Mouse (Mus musculus) midbrain, embryonic 10.5 days (tissue): ENCODE measurements around the gene Morn4. TPM values are rescaled to one million over a fixed set of nuclear protein-coding genes. Genes with fewer than 3 reads are reported as not detected.

Experiments
- DNase-seq: peaks from one replicate; pipeline ENCODE4 v3.0.0-alpha.2; 2017; ENCODE audit warnings: low spot score
- H3K27ac ChIP-seq: fragments of 300-500 bp; sonication (generic); replicated peaks from 2 replicates; pipeline ENCODE4 v1.5.1; 2016; ENCODE audit warnings: mild to moderate bottlenecking
- H3K27me3 ChIP-seq: fragments of 300-500 bp; sonication (generic); 2 replicates; pipeline ENCODE4 v1.6.1; 2016; ENCODE audit warnings: low read depth, mild to moderate bottlenecking; ENCODE audit not compliant: poor library complexity, severe bottlenecking
- H3K36me3 ChIP-seq: fragments of 300-500 bp; sonication (generic); 2 replicates; pipeline ENCODE4 v1.6.1; 2016; ENCODE audit warnings: mild to moderate bottlenecking, moderate library complexity
- H3K4me1 ChIP-seq: fragments of 300-500 bp; sonication (generic); 2 replicates; pipeline ENCODE4 v1.6.1; 2016
- H3K4me3 ChIP-seq: fragments of 300-500 bp; sonication (generic); 2 replicates; pipeline ENCODE4 v1.5.1; 2016; ENCODE audit warnings: mild to moderate bottlenecking, moderate library complexity
- H3K9me3 ChIP-seq: fragments of 300-500 bp; sonication (generic); replicated peaks from 2 replicates; pipeline ENCODE4 v1.6.1; 2016; ENCODE audit warnings: mild to moderate bottlenecking
- WGBS: fragments of 180-500 bp; shearing (Covaris S2); methylation state at CpG from one replicate; pipeline ENCODE4 v1.1.7; 2016; 5-methylcytosine and 5-hydroxymethylcytosine counted together
- polyA plus RNA-seq: library from polyadenylated mRNA; unstranded; fragments of >200 nt; fragmentation: Nextera tagmentation; extraction: Ambion mirVana; gene quantifications from 2 replicates; pipeline ENCODE4 v1.2.1, GENCODE M21; 2016

Gene Morn4
- polyA plus RNA-seq, 1 experiment from 2014 or later = 51.9 TPM

DNA sequence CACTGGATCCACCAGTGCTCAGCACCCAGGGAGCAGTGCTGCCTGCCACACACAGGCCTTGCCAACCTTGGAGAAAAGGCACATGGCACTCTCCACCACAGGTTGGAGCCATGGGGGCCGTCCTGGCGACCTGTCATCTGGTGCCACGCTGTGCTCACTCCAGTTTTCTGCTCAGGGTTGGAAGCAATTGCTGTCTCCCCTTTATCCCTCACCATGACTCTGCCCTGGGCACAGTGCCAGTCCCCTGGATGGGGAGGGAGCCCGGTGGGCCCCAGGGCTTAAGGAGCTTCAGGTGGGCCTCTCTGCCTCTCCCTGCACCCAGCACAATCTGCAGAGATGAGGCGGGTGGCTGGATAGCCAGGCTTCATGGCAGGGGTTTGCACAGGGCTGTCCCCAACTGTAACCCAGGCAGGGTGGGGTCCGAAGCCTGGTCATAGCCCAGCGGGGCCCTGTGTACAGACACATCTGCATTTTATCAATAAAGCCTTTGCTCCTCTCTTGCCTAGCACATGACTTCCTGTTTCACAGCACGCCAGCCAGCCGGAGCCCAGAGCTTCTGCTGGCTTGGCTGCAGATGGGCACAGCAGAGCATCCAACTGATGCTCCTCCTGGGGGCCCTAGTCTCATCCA lies 51.9 kb downstream of the Morn4 start:
- no peak for DNase-seq
- no peaks in the 10 kb centered on the region for H3K9me3 ChIP-seq
- H3K36me3 ChIP-seq = peaks cover 5% of the 10 kb centered on the region; the same call in 1 of the 2 replicates
- no peaks in the 10 kb centered on the region for H3K27me3 ChIP-seq
- peak overlapping the region; percentile 4; the same call in 1 of the 2 replicates for H3K4me3 ChIP-seq
- 79% methylated on average over 9 of the region's 9 CpGs for WGBS
- peaks cover 18% of the 10 kb centered on the region for H3K4me1 ChIP-seq
- peak overlapping the region; percentile 46; the same call in 1 of the 2 replicates for H3K27ac ChIP-seq

DNA sequence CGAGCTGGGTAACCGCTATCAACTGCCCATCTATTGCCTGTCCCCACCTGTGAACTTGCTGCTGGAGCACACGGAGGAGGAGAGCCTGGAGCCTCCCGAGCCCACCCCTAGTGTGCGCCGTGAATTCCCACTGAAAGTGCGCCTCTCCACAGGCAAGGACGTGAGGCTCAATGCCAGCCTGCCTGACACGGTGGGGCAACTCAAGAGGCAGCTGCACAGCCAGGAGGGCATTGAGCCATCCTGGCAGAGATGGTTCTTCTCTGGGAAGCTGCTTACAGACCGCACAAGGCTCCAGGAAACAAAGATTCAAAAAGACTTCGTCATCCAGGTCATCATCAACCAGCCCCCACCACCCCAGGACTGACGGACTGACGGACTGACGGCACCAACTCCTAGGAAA lies 52.5 kb downstream of the Morn4 start:
- no peaks in the 10 kb centered on the region for H3K27me3 ChIP-seq
- H3K9me3 ChIP-seq = no peaks in the 10 kb centered on the region
- peaks cover 18% of the 10 kb centered on the region for H3K4me1 ChIP-seq
- H3K27ac ChIP-seq = no peak overlapping the region
- H3K36me3 ChIP-seq = peaks cover 5% of the 10 kb centered on the region; the same call in 1 of the 2 replicates
- no peak for DNase-seq
- H3K4me3 ChIP-seq = no peak overlapping the region
- 84% methylated on average over 14 of the region's 14 CpGs for WGBS

DNA sequence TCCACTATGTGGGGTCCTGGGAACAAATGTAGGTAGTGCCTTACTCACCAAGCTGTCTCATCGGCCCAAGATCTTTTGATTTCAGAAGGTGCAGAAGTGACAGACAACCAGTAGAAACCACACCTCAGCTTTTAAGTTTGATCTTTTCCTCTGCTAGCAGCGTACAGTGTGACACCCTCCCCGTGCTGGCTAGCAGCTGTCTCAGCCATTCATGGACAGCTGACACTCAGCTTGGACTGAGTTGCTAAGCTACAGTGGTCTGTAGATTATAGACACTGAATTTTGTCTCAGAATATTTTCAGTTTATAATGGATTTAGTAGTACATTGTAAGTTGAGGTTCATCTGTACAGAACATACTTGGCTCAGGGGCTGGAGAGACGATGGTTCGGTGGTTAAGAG lies 55.0 kb downstream of the Morn4 start:
- peaks cover 5% of the 10 kb centered on the region; the same call in 1 of the 2 replicates for H3K36me3 ChIP-seq
- no peak for DNase-seq
- H3K4me3 ChIP-seq = no peak overlapping the region
- H3K27me3 ChIP-seq = no peaks in the 10 kb centered on the region
- 86% methylated on average over 5 of the region's 5 CpGs for WGBS
- no peak overlapping the region for H3K27ac ChIP-seq
- peaks cover 18% of the 10 kb centered on the region for H3K4me1 ChIP-seq
- no peaks in the 10 kb centered on the region for H3K9me3 ChIP-seq

DNA sequence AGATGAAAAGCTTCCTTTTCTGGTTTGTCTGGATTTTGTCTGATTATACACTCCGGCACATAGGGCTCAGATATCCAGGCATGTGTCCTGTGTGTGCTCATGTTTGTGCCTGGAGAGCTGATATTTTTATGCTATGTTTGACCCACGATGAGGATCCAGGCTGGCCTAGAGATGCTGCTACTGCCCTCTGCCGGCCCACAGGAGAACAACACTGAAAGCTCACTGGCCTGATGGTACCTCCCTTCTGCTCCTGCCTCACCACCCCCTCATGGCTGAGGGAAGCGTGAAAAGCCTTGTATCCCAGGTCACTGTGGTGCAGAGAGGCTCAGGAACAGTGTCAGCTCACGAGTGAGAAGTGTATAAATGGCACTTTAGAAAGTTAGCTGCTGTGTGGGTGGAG lies 60.0 kb downstream of the Morn4 start:
- H3K27ac ChIP-seq = no peak overlapping the region
- peak; percentile 76 for DNase-seq
- 12% methylated on average over 5 of the region's 5 CpGs for WGBS
- H3K4me1 ChIP-seq = peaks cover 16% of the 10 kb centered on the region
- H3K4me3 ChIP-seq = no peak overlapping the region
- H3K36me3 ChIP-seq = no peaks in the 10 kb centered on the region
- no peaks in the 10 kb centered on the region for H3K27me3 ChIP-seq
- H3K9me3 ChIP-seq = no peaks in the 10 kb centered on the region

Other genes starting within 250 kb of the Morn4 start
- 5.4 and 6.5 TPM in 2 replicates for gene Frat2, start 238.2 kb downstream of the Morn4 start, polyA plus RNA-seq
- gene Rrp12, start 190.2 kb downstream of the Morn4 start, polyA plus RNA-seq = 34.0 and 35.4 TPM in 2 replicates
- gene Pgam1, start 174.4 kb downstream of the Morn4 start, polyA plus RNA-seq = 924 and 1,153 TPM in 2 replicates
- 82.1 and 96.4 TPM in 2 replicates for gene Exosc1, start 152.9 kb downstream of the Morn4 start, polyA plus RNA-seq
- 88.4 and 91.6 TPM in 2 replicates for gene Zdhhc16, start 152.9 kb downstream of the Morn4 start, polyA plus RNA-seq
- 34.8 and 39.4 TPM in 2 replicates for gene Mms19, start 105.2 kb downstream of the Morn4 start, polyA plus RNA-seq
- gene Ubtd1, start 104.6 kb downstream of the Morn4 start, polyA plus RNA-seq = 9.5 and 10.2 TPM in 2 replicates
- gene Ankrd2, start 50.4 kb downstream of the Morn4 start, polyA plus RNA-seq = 0.17 and 0.29 TPM in 2 replicates
- gene Hoga1, start 40.7 kb downstream of the Morn4 start, polyA plus RNA-seq = 1.1 and 1.8 TPM in 2 replicates
- 0.09 TPM in 1 of 2 replicates, not detected in the other for gene 4933411K16Rik, start 34.1 kb downstream of the Morn4 start, polyA plus RNA-seq
- gene Pi4k2a, start 4.1 kb upstream of the Morn4 start, polyA plus RNA-seq = 23.3 and 26.7 TPM in 2 replicates
- gene Avpi1, start 42.7 kb upstream of the Morn4 start, polyA plus RNA-seq = 15.7 and 17.7 TPM in 2 replicates
- 3.2 and 3.6 TPM in 2 replicates for gene Marveld1, start 61.0 kb upstream of the Morn4 start, polyA plus RNA-seq
- 29.4 and 36.4 TPM in 2 replicates for gene Zfyve27, start 77.6 kb upstream of the Morn4 start, polyA plus RNA-seq
- gene Sfrp5, start 115.9 kb upstream of the Morn4 start, polyA plus RNA-seq = 0.06 TPM in 2 replicates
- 1.0 and 2.2 TPM in 2 replicates for gene Golga7b, start 161.2 kb upstream of the Morn4 start, polyA plus RNA-seq